10 mouse cellular contexts compared by ENCODE assay signal in genomic region chr9:64120584-64121277, GRCm38 (mm10). TPM values are rescaled to one million over a fixed set of nuclear protein-coding genes. Genes with fewer than 3 reads are reported as not detected.
DNase-seq lines count a peak whose midpoint lies in the region; ATAC-seq and TF ChIP-seq lines count a peak whose summit lies in the region.
"Had no signal": no experiment of that assay in that cellular context is flagged by ENCODE, and none has a peak within 500 bp of the region (broad histone marks: within the 10 kb centered on the region; RNA-seq: fewer than 3 reads in every experiment).

No protein-coding gene starts in this region.

- ATAC-seq in erythroblast, adult 5-6 weeks (replicated peaks; ENCODE audit: low FRiP score, poor library complexity, severe bottlenecking), result 0 out of 2 replicates have a peak, but pooled peaks have one; percentile 25
- ATAC-seq in liver, embryonic 15.5 days (ENCODE audit: insufficient read depth), result peak; percentile 51
- ATAC-seq: Patski had no signal

- no peak overlapping the region for H3K9ac ChIP-seq in liver, embryonic 15.5 days
- H3K9ac ChIP-seq: limb, embryonic 13.5 days had no signal

- WGBS in liver, embryonic 15.5 days (ENCODE audit: insufficient replicate concordance), result 32% methylated on average over 11 of the region's 11 CpGs

- no peaks in the 10 kb centered on the region for H3K36me3 ChIP-seq in E14TG2a.4 (ENCODE audit: insufficient read depth, low read length)
- no peaks in the 10 kb centered on the region for H3K36me3 ChIP-seq in liver, embryonic 15.5 days (replicated peaks)
- H3K36me3 ChIP-seq: limb, embryonic 13.5 days had no signal

- H3K4me2 ChIP-seq in liver, embryonic 15.5 days, result peak overlapping the region; percentile 56
- H3K4me2 ChIP-seq: limb, embryonic 13.5 days had no signal

- no peak for TF ChIP-seq CTCF in E14TG2a.4 (conservative IDR thresholded peaks at IDR 0.05; ENCODE audit: low read length)

- peak overlapping the region; percentile 49 for H3K4me3 ChIP-seq in E14TG2a.4 (replicated peaks; ENCODE audit: low read length)
- H3K4me3 ChIP-seq in liver, embryonic 15.5 days (replicated peaks), result peak overlapping the region; percentile 29; the same call in 1 of the 2 replicates
- H3K4me3 ChIP-seq: limb, embryonic 13.5 days had no signal

- H3K9me3 ChIP-seq in E14TG2a.4 (ENCODE audit: low read length), result no peaks in the 10 kb centered on the region
- no peaks in the 10 kb centered on the region for H3K9me3 ChIP-seq in liver, embryonic 15.5 days (replicated peaks)
- H3K9me3 ChIP-seq: limb, embryonic 13.5 days had no signal

- 0 out of 2 replicates have a peak, but pooled peaks cover 6% of the 10 kb centered on the region for H3K27me3 ChIP-seq in E14TG2a.4 (ENCODE audit: insufficient read depth, low read length)
- H3K27me3 ChIP-seq in liver, embryonic 15.5 days, result no peaks in the 10 kb centered on the region
- H3K27me3 ChIP-seq: limb, embryonic 13.5 days; Patski had no signal

- DNase-seq in gastrocnemius, adult 18-20 months (ENCODE audit: low spot score), result peak; percentile 39
- DNase-seq in gastrocnemius, postnatal 4 days (ENCODE audit: low spot score in 2 of 2), result no peak
- DNase-seq in MN1 (ENCODE audit: low spot score), result no peak
- no peak for DNase-seq in urinary bladder, adult 2 months (ENCODE audit: low spot score)
- no peak for DNase-seq in layer of hippocampus, postnatal 25 days (ENCODE audit: extremely low spot score in 1 of 2, low spot score in 1 of 2)

- peaks cover 62% of the 10 kb centered on the region for H3K4me1 ChIP-seq in E14TG2a.4 (replicated peaks; ENCODE audit: low read depth, low read length)
- H3K4me1 ChIP-seq in liver, embryonic 15.5 days (replicated peaks), result peaks cover 9% of the 10 kb centered on the region; the same call in 1 of the 2 replicates
- H3K4me1 ChIP-seq: limb, embryonic 13.5 days had no signal

- no peak overlapping the region for H3K27ac ChIP-seq in liver, embryonic 15.5 days (replicated peaks)
- H3K27ac ChIP-seq: limb, embryonic 13.5 days had no signal

RNA-seq across cellular contexts. Expression of gene Lctl, which starts 3.8 kb away (rescaled TPM):
- under 1 TPM in 1 of 2 experiments, not detected in 1; 0.57 TPM for total RNA-seq in gastrocnemius, adult 18-20 months (2021)
- total RNA-seq in gastrocnemius, postnatal 4 days (2021), result 1 to 10 TPM in 1 of 2 experiments, under 1 TPM in 1; 0.52 to 1.2 TPM
- total RNA-seq in erythroblast, adult 5-6 weeks (2015; ENCODE audit: low replicate concordance), result not detected in 2 replicates
- not detected in 2 replicates for total RNA-seq in erythroblast, adult 5-6 weeks (2017; ENCODE audit: low replicate concordance)
- polyA plus RNA-seq in liver, embryonic 15.5 days (2015; fragmentation: Nextera tagmentation; extraction: Ambion mirVana), result not detected in 2 replicates
- polyA plus RNA-seq in urinary bladder, adult 2 months (2012; rRNA removed), result 0.38 and 1.3 TPM in 2 replicates
- not detected for total RNA-seq in layer of hippocampus, postnatal 25 days (2021)
- polyA plus RNA-seq: limb, embryonic 13.5 days had no signal

RNA-seq across cellular contexts. Expression of gene Zwilch, which starts 52.2 kb away (rescaled TPM):
- total RNA-seq in gastrocnemius, adult 18-20 months (2021), result under 1 TPM; 0.43 to 0.62 TPM
- total RNA-seq in gastrocnemius, postnatal 4 days (2021), result 10 to 100 TPM in 1 of 2 experiments, 1 to 10 TPM in 1; 10.0 to 11.2 TPM
- 17.3 and 19.6 TPM in 2 replicates for total RNA-seq in erythroblast, adult 5-6 weeks (2015; ENCODE audit: low replicate concordance)
- total RNA-seq in erythroblast, adult 5-6 weeks (2017; ENCODE audit: low replicate concordance), result 41.9 and 48.5 TPM in 2 replicates
- 13.1 and 13.2 TPM in 2 replicates for polyA plus RNA-seq in liver, embryonic 15.5 days (2015; fragmentation: Nextera tagmentation; extraction: Ambion mirVana)
- 5.5 and 5.6 TPM in 2 replicates for polyA plus RNA-seq in urinary bladder, adult 2 months (2012; rRNA removed)
- 1 to 10 TPM; 4.3 to 6.6 TPM for total RNA-seq in layer of hippocampus, postnatal 25 days (2021)

RNA-seq across cellular contexts. Expression of gene Rpl4, which starts 52.4 kb away (rescaled TPM):
- 100 to 1,000 TPM; 623 to 643 TPM for total RNA-seq in gastrocnemius, adult 18-20 months (2021)
- 1,000 to 10,000 TPM in 1 of 2 experiments, 100 to 1,000 TPM in 1; 987 to 1,060 TPM for total RNA-seq in gastrocnemius, postnatal 4 days (2021)
- total RNA-seq in erythroblast, adult 5-6 weeks (2015; ENCODE audit: low replicate concordance), result 751 and 812 TPM in 2 replicates
- 573 and 578 TPM in 2 replicates for total RNA-seq in erythroblast, adult 5-6 weeks (2017; ENCODE audit: low replicate concordance)
- 635 and 656 TPM in 2 replicates for polyA plus RNA-seq in liver, embryonic 15.5 days (2015; fragmentation: Nextera tagmentation; extraction: Ambion mirVana)
- 1,255 and 1,379 TPM in 2 replicates for polyA plus RNA-seq in urinary bladder, adult 2 months (2012; rRNA removed)
- 100 to 1,000 TPM; 547 to 604 TPM for total RNA-seq in layer of hippocampus, postnatal 25 days (2021)

RNA-seq across cellular contexts. Expression of gene Snapc5, which starts 58.3 kb away (rescaled TPM):
- total RNA-seq in gastrocnemius, adult 18-20 months (2021), result 10 to 100 TPM; 23.3 to 24.1 TPM
- 10 to 100 TPM; 16.7 to 20.7 TPM for total RNA-seq in gastrocnemius, postnatal 4 days (2021)
- total RNA-seq in erythroblast, adult 5-6 weeks (2015; ENCODE audit: low replicate concordance), result 4.0 and 5.9 TPM in 2 replicates
- 5.5 and 17.8 TPM in 2 replicates for total RNA-seq in erythroblast, adult 5-6 weeks (2017; ENCODE audit: low replicate concordance)
- polyA plus RNA-seq in liver, embryonic 15.5 days (2015; fragmentation: Nextera tagmentation; extraction: Ambion mirVana), result 10.5 and 11.2 TPM in 2 replicates
- polyA plus RNA-seq in urinary bladder, adult 2 months (2012; rRNA removed), result 39.5 and 46.3 TPM in 2 replicates
- 10 to 100 TPM; 16.9 to 19.1 TPM for total RNA-seq in layer of hippocampus, postnatal 25 days (2021)
